Mouse (Mus musculus) heart, postnatal 14 days (tissue): Measurements from ENCODE around the gene Abca13. TPM values are rescaled to one million over a fixed set of nuclear protein-coding genes. Genes with fewer than 3 reads are reported as not detected.
"Not testable (repeated sequence)": the region's sequence is repeated elsewhere in the genome, so short reads cannot be mapped to it uniquely, and the experiment has no call there.

Experiments used
- DNase-seq, 2 experiments: peaks; one replicate each; pipeline ENCODE4 v3.0.0; 2021 to 2022
- intact Hi-C: fragments of 180-260 bp; cut with DNase I; formaldehyde crosslinking; loops from one replicate; pipeline ENCODE4 v1.15.1; 2025
- total RNA-seq, 2 experiments: library from RNA; stranded (reverse); gene quantifications; 2 replicates each; pipeline ENCODE4 v1.2.3; 2021

The Abca13 gene
- total RNA-seq, 2 experiments from 2014 or later: 0.02 TPM; not detected in 1

GRCm38 (mm10) chr11:9500326-9501142 lies 308.8 kb downstream of the Abca13 start:
- no peak for DNase-seq
- intact Hi-C loops: no loop called here

DNA sequence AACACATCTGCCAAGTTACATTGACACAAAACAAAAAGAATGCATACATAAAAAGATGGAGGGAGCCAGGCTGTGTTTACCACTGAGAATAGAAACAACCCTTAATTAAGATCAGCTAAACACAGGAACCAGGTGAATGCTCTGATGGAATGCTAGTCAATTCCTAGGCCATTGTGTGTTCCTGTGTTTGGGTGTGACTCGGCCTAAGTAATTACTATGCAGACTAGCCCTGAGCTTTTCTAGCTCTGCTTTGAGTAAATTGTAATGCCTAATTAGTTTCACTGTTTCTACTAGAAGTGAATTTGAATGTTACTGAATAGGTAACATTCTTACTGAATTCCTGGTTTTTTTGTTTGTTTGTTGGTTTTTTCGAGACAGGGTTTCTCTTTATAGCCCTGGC lies 323.2 kb downstream of the Abca13 start:
- DNase-seq, intact Hi-C loops: not testable (repeated sequence)

DNA sequence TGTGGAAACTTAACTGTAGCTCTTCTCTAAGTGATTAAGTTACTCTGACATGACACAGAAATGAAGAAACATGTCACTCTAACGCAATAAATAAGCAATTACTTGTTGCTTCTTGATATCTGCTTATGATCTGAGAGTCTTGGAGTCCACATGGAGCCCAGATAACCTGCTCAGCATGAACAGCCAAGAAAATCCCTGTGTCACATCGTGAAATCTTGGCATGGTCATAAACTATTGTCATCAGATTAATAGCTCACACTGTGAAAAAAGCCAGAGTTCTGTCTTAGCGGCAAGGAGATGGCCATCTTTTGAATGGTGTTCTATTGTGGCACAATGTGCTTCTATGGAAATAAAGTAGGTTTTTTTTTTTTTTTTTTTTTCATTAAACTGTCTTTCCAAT lies 336.8 kb downstream of the Abca13 start:
- intact Hi-C loops: no loop called here
- no peak for DNase-seq

DNA sequence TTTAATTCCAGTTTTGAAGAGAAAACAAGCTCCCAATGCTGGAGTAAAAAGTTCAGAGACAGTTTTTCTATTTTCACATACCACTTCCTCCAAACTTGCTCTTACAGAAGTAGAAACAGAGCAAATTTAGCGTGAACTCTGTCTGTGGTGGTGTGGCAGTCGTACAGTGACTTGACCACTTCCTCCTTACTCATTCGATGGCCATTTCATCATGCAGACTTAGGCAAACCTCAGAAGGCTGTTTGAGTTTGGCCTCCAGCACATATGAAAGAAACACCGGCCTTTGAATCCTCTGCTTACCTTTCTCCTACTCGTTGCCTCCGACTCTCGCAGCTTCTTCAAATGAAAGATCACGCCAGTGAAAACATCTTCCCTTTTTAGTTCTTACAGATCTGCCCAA lies 340.0 kb downstream of the Abca13 start:
- intact Hi-C loops: no loop called here
- no peak for DNase-seq

GRCm38 (mm10) chr11:9533189-9533588 lies 341.4 kb downstream of the Abca13 start:
- no peak for DNase-seq
- intact Hi-C loops: no loop called here

DNA sequence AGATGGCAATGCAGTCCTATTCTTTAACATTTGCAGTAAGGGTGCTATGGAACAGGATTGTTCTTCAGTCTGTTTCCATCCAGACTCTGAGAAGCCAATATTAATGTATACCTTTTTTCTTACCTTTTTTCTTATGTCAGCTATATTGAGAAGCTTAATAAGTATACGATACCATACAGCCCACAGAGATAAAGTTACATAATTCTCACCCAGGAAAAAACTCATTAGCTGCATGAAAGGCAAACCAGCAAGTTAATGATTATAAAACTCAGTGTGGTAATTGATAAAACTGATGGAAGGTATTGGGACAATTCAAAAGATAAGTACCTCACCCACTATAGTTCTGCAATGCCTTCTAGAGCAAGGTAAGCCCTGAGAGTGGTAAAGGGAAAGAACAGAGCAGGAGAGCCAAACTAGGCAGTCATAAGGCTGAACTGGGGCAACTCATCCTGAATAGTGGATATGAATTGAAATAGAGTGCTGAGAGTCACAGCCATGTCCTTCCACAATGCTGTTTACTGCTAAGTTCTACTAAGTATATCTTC lies 342.0 kb downstream of the Abca13 start:
- intact Hi-C loops: no loop called here
- DNase-seq: no peak

DNA sequence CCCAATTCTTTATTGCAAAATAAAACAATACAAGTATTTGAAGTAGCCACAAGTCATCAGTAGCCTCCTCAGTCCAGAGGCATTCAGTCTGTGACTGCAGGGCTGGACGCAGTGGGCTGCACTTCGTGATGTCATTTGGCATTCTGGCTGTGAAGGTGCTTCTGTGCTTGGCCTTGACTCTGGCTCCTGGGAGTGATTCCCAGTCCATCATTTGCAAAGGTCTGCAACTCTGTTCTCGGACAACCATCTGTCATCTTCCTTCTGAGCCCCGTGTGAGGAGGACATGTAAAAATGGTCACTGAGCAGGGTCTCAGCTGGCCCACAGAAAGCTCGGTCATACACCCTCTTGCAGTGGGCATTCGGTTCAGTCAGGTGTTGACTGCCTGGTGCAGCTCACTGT lies 345.1 kb downstream of the Abca13 start:
- intact Hi-C loops: no loop called here
- DNase-seq: no peak

DNA sequence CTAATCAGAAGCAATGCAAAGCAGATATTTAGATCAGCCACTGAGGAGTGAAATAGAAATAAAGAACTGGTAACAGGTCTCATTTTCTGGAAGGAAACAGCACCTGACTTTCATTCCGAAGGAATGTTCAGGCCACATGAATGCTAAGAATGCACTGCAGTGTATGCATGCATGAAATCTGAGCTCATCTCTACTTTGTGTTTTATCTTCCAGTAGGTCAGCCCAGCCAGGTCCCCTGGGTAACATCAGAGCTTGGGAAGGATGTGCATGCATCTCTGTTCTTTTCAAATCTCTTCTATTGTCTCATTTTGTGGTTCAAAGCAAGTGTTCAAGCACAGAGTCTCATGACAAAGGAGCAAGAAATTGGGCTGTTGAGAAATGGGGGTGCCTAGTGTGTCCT lies 346.6 kb downstream of the Abca13 start:
- intact Hi-C loops: no loop called here
- no peak for DNase-seq

- DNase-seq: no peak
- intact Hi-C loops: no loop called here
These were observed 368.3 kb downstream of the Abca13 start for GRCm38 (mm10) chr11:9560026-9560425.

DNA sequence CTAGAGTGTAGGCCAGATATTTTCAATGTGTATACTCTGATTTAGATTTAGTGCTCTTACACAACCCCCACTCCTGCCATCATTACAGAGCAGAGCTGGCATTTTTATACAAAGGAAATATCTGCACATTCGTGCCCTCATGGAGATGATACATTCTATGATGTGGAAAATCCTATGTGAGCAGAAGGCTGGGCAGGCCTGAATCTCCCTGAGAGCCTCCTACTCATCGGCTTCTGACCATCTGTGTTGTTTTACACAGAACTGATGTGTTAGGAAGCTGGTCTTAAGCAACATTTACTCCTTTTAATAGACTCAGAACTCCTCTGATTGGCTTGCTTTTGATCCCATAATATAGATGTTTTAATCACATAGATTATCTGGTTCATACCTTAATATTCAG lies 376.6 kb downstream of the Abca13 start:
- DNase-seq: no peak
- intact Hi-C loops: no loop called here

DNA sequence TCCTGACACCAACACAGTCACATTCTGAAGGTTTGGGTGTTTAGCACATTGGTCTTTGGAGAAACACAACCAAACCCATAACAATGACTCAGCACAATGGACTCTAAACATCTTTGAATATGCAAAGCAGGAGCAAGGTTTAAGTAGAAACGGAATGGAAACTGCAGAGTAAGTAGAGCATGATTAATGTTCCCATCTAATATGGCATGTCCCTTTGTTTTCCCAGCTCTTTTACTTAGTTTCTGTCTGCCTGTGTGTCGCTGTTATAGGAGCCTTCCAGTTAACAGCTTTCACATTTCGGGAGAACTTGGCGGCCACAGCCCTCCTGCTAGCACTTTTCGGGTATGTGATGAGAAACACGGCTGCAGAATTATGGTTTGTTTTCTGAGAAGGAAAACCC lies 378.6 kb downstream of the Abca13 start:
- intact Hi-C loops: no loop called here
- DNase-seq: no peak

DNA sequence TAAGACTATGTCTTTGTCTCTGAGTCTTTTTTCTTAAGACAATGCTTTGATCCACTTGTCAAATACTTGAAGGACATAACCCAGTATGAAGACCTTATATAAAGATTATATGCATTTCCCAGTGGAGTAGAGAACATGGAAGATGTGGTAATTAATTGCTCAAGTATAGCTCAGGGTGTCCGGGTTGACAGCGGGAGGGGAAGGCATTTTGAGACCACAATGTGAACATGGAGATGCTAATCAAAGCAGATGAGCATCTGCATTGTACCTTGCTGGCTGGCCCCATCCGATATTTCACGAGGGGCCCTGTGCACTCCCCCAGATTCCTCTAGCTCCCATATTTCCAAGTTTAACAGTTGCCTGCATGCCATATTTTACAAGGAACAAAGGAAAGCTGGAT lies 383.2 kb downstream of the Abca13 start:
- DNase-seq: no peak
- intact Hi-C loops: no loop called here

GRCm38 (mm10) chr11:9591757-9592316 lies 400.1 kb downstream of the Abca13 start:
- intact Hi-C loops: no loop called here
- no peak for DNase-seq

DNA sequence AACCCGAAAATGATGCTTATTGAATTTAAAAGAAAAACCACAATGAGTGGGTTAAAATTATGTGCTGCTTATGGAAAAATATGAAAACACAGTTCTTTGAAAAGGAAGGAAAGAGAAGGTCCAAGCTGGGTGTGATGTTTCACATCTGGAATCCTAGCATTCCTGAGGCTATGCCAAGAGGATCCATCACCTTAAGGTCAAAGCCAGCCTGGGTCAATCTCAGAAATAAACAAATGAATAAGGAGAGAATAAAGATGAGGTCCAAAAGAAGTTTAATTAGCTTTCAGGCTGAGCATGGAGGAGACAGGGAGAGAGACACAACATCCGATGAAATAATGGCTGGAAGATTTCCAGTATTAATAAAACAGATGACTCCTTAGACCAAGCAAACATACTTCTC lies 405.6 kb downstream of the Abca13 start:
- intact Hi-C loops: no loop called here
- DNase-seq: no peak

GRCm38 (mm10) chr11:9601096-9601495 lies 409.4 kb downstream of the Abca13 start:
- intact Hi-C loops: no loop called here

GRCm38 (mm10) chr11:9602137-9602536 lies 410.4 kb downstream of the Abca13 start:
- intact Hi-C loops: no loop called here
- no peak for DNase-seq

More at GRCm38 (mm10) chr11:9601096-9601495, 409.4 kb downstream of the Abca13 start:
- no peak for DNase-seq

- DNase-seq: no peak
- intact Hi-C loops: no loop called here
These were observed 416.5 kb downstream of the Abca13 start for GRCm38 (mm10) chr11:9608249-9608648.

GRCm38 (mm10) chr11:9609075-9609474 lies 417.3 kb downstream of the Abca13 start:
- DNase-seq: no peak
- intact Hi-C loops: no loop called here

GRCm38 (mm10) chr11:9616133-9616532 lies 424.4 kb downstream of the Abca13 start:
- intact Hi-C loops: no loop called here
- no peak for DNase-seq

DNA sequence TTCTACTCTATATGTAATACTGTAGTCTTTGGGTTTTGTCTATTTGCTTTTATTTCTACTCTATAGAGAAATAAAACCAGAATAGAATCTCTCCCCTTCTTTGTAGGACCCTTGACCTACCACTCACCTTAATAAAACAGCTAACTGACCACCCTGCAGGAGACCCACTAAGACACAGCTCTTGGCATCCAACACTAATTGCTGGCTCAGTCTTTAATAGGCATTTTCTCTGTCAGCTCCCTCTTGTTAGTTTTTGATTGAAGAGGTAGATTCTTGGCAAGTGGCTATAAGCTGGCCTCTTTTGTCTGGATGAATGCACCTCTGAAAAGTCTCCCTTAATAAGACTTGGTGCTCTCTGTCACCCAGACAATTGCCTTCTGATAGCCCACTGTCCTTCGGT lies 424.9 kb downstream of the Abca13 start:
- intact Hi-C loops: no loop called here
- DNase-seq: no peak

DNA sequence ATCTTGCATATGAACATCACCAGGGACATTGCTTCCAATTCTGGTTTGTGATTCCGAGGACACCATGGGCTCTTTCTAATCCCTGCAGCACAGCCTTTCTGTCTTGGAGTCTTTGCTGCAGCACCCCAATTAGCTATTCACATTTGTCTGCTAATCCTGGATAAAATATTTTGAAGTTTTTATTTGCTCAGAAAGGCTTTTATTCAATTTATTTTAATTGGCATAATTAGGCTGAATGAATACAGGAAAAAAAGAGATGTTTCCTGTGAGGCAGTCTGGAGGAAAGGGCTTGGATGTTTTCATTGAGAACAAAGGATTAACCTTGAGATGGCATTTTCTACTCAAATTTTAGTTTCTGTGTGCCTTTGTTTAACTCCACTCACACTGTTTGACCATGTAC lies 428.2 kb downstream of the Abca13 start:
- intact Hi-C loops: no loop called here
- DNase-seq: no peak

DNA sequence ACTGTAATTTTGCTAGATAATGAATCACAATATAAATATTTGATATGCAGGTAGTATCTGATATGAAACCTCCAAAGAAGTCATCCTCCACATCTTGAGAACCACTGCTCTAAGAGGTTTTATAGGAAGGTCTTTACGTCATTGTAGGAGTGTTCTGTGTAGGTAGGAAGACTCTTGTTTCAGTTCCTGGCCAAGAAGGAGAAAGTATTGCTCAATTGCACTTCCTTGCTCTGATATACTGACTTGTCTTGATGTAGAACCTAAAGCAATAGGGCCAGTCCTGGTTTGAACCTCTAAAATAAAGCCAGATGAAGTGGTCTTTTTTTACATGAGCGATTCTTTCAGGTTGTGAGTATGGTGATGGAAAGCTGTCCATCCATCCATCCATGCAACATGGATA lies 431.1 kb downstream of the Abca13 start:
- DNase-seq: no peak
- intact Hi-C loops: no loop called here
